Mouse (Mus musculus): Measurements from ENCODE around the gene Sorcs1. TPM values are rescaled to one million over a fixed set of nuclear protein-coding genes. Genes with fewer than 3 reads are reported as not detected.

Gene Sorcs1
- polyA plus RNA-seq, 1 experiment = 19.7 TPM

GRCm38 (mm10) chr19:50582952-50583351 lies 95.5 kb downstream of the Sorcs1 start:
- Histone ChIP-seq H3K4me3 (ENCODE audit: insufficient read depth, low read length) (no peak overlapping the region), H3K27ac (ENCODE audit: insufficient read depth, low read length) (no peak overlapping the region), H3K4me1 (ENCODE audit: control insufficient read depth, insufficient read depth, low read length) (no peaks in the 10 kb centered on the region)
- no peak for TF ChIP-seq CTCF (IDR thresholded peaks at IDR 0.05; ENCODE audit: extremely low read depth, insufficient read depth, low read length)
- no peak for TF ChIP-seq POLR2A (IDR thresholded peaks at IDR 0.05; ENCODE audit: extremely low read depth, insufficient read depth, low read length)

- Histone ChIP-seq H3K27ac (ENCODE audit: insufficient read depth, low read length) (no peak overlapping the region), H3K4me3 (ENCODE audit: insufficient read depth, low read length) (no peak overlapping the region), H3K4me1 (ENCODE audit: control insufficient read depth, insufficient read depth, low read length) (no peaks in the 10 kb centered on the region)
- TF ChIP-seq POLR2A (IDR thresholded peaks at IDR 0.05; ENCODE audit: extremely low read depth, insufficient read depth, low read length) (no peak), CTCF (IDR thresholded peaks at IDR 0.05; ENCODE audit: extremely low read depth, insufficient read depth, low read length) (no peak)
These were observed 108.7 kb downstream of the Sorcs1 start for GRCm38 (mm10) chr19:50569669-50570195.

- Histone ChIP-seq H3K4me3 (ENCODE audit: insufficient read depth, low read length) (no peak overlapping the region), H3K4me1 (ENCODE audit: control insufficient read depth, insufficient read depth, low read length) (no peaks in the 10 kb centered on the region), H3K27ac (ENCODE audit: insufficient read depth, low read length) (no peak overlapping the region)
- TF ChIP-seq CTCF (IDR thresholded peaks at IDR 0.05; ENCODE audit: extremely low read depth, insufficient read depth, low read length) (no peak), POLR2A (IDR thresholded peaks at IDR 0.05; ENCODE audit: extremely low read depth, insufficient read depth, low read length) (no peak)
These were observed 112.1 kb downstream of the Sorcs1 start for GRCm38 (mm10) chr19:50566306-50566705.

DNA sequence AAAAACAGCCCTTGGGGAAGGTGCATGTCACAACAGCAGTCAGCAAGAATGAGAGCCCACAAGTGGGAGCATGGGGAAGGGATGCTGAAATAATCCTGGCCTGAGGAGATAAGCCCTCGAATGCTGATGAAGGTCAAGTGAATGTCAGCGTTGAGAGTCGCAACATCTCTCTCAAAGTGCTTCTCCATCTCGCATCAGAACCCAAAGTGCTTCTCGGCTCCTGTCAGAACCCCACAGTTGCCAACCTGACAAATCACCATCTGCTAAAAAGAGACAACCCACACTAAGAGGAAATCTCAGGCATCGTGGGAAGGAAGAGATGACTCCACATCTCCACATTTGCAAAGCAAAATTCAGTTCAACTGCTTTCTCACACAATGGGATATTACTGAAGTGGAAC lies 119.7 kb downstream of the Sorcs1 start:
- H3K4me3 ChIP-seq (ENCODE audit: insufficient read depth, low read length) = no peak overlapping the region
- TF ChIP-seq CTCF (IDR thresholded peaks at IDR 0.05; ENCODE audit: extremely low read depth, insufficient read depth, low read length) (no peak), POLR2A (IDR thresholded peaks at IDR 0.05; ENCODE audit: extremely low read depth, insufficient read depth, low read length) (no peak)
- H3K4me1 ChIP-seq (ENCODE audit: control insufficient read depth, insufficient read depth, low read length) = peaks cover 5% of the 10 kb centered on the region
- peak overlapping the region; percentile 51 for H3K27ac ChIP-seq (ENCODE audit: insufficient read depth, low read length)

- Histone ChIP-seq H3K4me3 (ENCODE audit: insufficient read depth, low read length) (no peak overlapping the region), H3K4me1 (ENCODE audit: control insufficient read depth, insufficient read depth, low read length) (0 out of 2 replicates have a peak, but pooled peaks cover 1% of the 10 kb centered on the region), H3K27ac (ENCODE audit: insufficient read depth, low read length) (no peak overlapping the region)
- TF ChIP-seq CTCF (IDR thresholded peaks at IDR 0.05; ENCODE audit: extremely low read depth, insufficient read depth, low read length) (no peak), POLR2A (IDR thresholded peaks at IDR 0.05; ENCODE audit: extremely low read depth, insufficient read depth, low read length) (no peak)
These were observed 144.4 kb downstream of the Sorcs1 start for GRCm38 (mm10) chr19:50534031-50534430.

DNA sequence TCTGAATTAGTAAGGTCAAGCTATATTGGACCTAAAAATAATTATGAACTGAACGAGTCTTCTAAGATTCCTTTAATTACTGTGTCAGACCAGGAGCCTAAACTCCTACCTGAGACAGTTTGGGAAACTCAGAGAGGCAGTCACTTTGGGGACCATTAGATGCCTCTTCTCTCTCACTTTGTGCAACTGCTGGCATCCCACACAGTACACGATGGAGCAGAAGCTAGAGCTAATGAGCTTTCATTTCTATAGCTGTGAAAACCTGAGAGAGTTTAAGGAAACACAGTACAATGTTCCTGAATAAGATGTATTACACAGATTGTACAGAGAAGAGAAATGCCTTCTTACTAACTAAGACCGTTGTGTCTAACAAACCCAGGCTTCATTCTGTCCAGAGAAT lies 150.6 kb downstream of the Sorcs1 start:
- no peaks in the 10 kb centered on the region; the same call in 1 of the 2 replicates for H3K4me1 ChIP-seq (ENCODE audit: control insufficient read depth, insufficient read depth, low read length)
- H3K4me3 ChIP-seq (ENCODE audit: insufficient read depth, low read length) = no peak overlapping the region
- no peak overlapping the region for H3K27ac ChIP-seq (ENCODE audit: insufficient read depth, low read length)
- TF ChIP-seq CTCF (IDR thresholded peaks at IDR 0.05; ENCODE audit: extremely low read depth, insufficient read depth, low read length) = no peak
- TF ChIP-seq POLR2A (IDR thresholded peaks at IDR 0.05; ENCODE audit: extremely low read depth, insufficient read depth, low read length) = no peak

- TF ChIP-seq POLR2A (IDR thresholded peaks at IDR 0.05; ENCODE audit: extremely low read depth, insufficient read depth, low read length) (no peak), CTCF (IDR thresholded peaks at IDR 0.05; ENCODE audit: extremely low read depth, insufficient read depth, low read length) (no peak)
- H3K4me3 ChIP-seq (ENCODE audit: insufficient read depth, low read length) = no peak overlapping the region
- peaks cover 2% of the 10 kb centered on the region; the same call in 1 of the 2 replicates for H3K4me1 ChIP-seq (ENCODE audit: control insufficient read depth, insufficient read depth, low read length)
- H3K27ac ChIP-seq (ENCODE audit: insufficient read depth, low read length) = no peak overlapping the region
These were observed 152.4 kb downstream of the Sorcs1 start for GRCm38 (mm10) chr19:50526094-50526493.

DNA sequence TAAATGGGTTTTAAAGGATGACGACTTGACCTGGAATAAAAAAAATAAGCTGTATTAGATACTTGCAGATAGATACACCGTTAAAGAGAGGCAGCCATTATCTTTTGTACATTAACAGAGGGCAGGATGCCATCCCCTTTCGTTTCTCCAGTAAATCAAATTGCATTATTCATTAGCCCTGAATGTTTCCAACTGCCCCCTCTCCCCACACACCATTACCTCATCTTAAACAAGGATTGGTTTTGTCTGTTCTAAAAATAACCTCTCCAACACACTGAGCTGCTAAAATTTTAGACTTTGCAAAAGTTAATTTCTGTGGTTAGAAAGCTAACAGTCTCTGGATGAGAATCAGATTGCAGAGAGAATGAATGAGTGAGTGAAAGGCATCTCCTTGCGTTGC lies 156.5 kb downstream of the Sorcs1 start:
- TF ChIP-seq POLR2A (IDR thresholded peaks at IDR 0.05; ENCODE audit: extremely low read depth, insufficient read depth, low read length) (no peak), CTCF (IDR thresholded peaks at IDR 0.05; ENCODE audit: extremely low read depth, insufficient read depth, low read length) (no peak)
- Histone ChIP-seq H3K4me1 (ENCODE audit: control insufficient read depth, insufficient read depth, low read length) (peaks cover 3% of the 10 kb centered on the region), H3K27ac (ENCODE audit: insufficient read depth, low read length) (no peak overlapping the region), H3K4me3 (ENCODE audit: insufficient read depth, low read length) (no peak overlapping the region)

DNA sequence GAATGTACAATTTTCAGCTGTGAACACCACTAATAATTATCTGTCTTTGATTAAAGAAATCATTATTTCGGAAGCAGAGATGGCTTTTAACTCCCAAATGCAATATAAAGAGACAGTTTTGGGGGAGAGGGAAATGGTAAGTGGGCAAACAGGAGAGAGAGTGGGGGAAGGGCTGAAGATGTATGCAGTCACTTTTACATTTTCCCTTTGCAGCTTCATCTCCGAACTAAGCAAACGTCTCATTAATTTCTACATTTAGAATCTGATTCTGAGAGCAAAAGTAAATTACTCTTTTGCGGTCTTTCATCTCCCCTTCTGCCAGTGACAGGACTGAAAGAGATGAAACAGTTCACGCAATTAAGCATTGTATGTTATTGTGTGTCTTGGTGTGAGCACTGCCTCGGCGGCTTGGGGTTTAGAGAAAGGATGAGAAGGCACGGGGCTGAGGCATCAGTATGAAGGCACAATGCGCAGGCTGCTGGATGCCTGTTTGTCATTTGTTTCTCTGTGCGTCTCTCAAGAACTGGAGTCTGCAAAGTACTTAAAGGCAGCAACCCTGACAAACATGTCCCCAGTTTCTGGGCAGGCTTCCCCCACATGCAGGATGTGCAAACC lies 163.3 kb downstream of the Sorcs1 start:
- no peak for TF ChIP-seq CTCF (IDR thresholded peaks at IDR 0.05; ENCODE audit: extremely low read depth, insufficient read depth, low read length)
- TF ChIP-seq POLR2A (IDR thresholded peaks at IDR 0.05; ENCODE audit: extremely low read depth, insufficient read depth, low read length) = no peak
- Histone ChIP-seq H3K4me3 (ENCODE audit: insufficient read depth, low read length) (no peak overlapping the region), H3K4me1 (ENCODE audit: control insufficient read depth, insufficient read depth, low read length) (peaks cover 3% of the 10 kb centered on the region; the same call in 1 of the 2 replicates), H3K27ac (ENCODE audit: insufficient read depth, low read length) (no peak overlapping the region)

- Histone ChIP-seq H3K27ac (ENCODE audit: insufficient read depth, low read length) (no peak overlapping the region), H3K4me1 (ENCODE audit: control insufficient read depth, insufficient read depth, low read length) (peaks cover 3% of the 10 kb centered on the region; the same call in 1 of the 2 replicates), H3K4me3 (ENCODE audit: insufficient read depth, low read length) (no peak overlapping the region)
- TF ChIP-seq CTCF (IDR thresholded peaks at IDR 0.05; ENCODE audit: extremely low read depth, insufficient read depth, low read length) (no peak), POLR2A (IDR thresholded peaks at IDR 0.05; ENCODE audit: extremely low read depth, insufficient read depth, low read length) (no peak)
These were observed 164.1 kb downstream of the Sorcs1 start for GRCm38 (mm10) chr19:50514309-50514830.

All from cortical plate, adult 2 months (tissue).